Mouse (Mus musculus): ENCODE results near the gene S100a4. TPM values are rescaled to one million over a fixed set of nuclear protein-coding genes. Genes with fewer than 3 reads are reported as not detected.

The S100a4 gene
- polyA plus RNA-seq, 1 experiment from 2014 or later = 0.34 TPM

GRCm38 (mm10) chr3:90647291-90647690, 43.7 kb downstream of the S100a4 start:
- Histone ChIP-seq H3K4me1 (ENCODE audit: control insufficient read depth, insufficient read depth, low read length) (no peaks in the 10 kb centered on the region), H3K4me2 (no peak overlapping the region), H3K27ac (ENCODE audit: low read depth, low read length) (no peak overlapping the region), H3K27me3 (ENCODE audit: control insufficient read depth, insufficient read depth, low read length) (no peaks in the 10 kb centered on the region), H3K36me3 (ENCODE audit: control insufficient read depth, insufficient read depth, low read length) (no peaks in the 10 kb centered on the region), H3K4me3 (ENCODE audit: low read depth, low read length) (no peak overlapping the region), H3K9ac (ENCODE audit: low read length) (no peak overlapping the region), H3K9me3 (ENCODE audit: control insufficient read depth, low read length) (no peaks in the 10 kb centered on the region)
- WGBS = 84% methylated on average over 1 of the region's 1 CpGs
- DNase-seq (ENCODE audit: low spot score, missing footprints) (no peak), ATAC-seq (ENCODE audit: low FRiP score) (no peak)

- H3K4me3 ChIP-seq (ENCODE audit: low read depth, low read length) = no peak overlapping the region
- H3K27me3 ChIP-seq (ENCODE audit: control insufficient read depth, insufficient read depth, low read length) = no peaks in the 10 kb centered on the region
- no peak overlapping the region for H3K27ac ChIP-seq (ENCODE audit: low read depth, low read length)
- H3K9me3 ChIP-seq (ENCODE audit: control insufficient read depth, low read length) = no peaks in the 10 kb centered on the region
- no peak overlapping the region for H3K4me2 ChIP-seq
- no peak overlapping the region for H3K9ac ChIP-seq (ENCODE audit: low read length)
- H3K4me1 ChIP-seq (ENCODE audit: control insufficient read depth, insufficient read depth, low read length) = no peaks in the 10 kb centered on the region
- no peak for ATAC-seq (ENCODE audit: low FRiP score)
- H3K36me3 ChIP-seq (ENCODE audit: control insufficient read depth, insufficient read depth, low read length) = no peaks in the 10 kb centered on the region
- no peak for DNase-seq (ENCODE audit: low spot score, missing footprints)
Measured at GRCm38 (mm10) chr3:90648981-90649380, 45.4 kb downstream of the S100a4 start.

- DNase-seq (ENCODE audit: low spot score, missing footprints) = no peak
- H3K27ac ChIP-seq (ENCODE audit: low read depth, low read length) = no peak overlapping the region
Measured at GRCm38 (mm10) chr3:90649832-90650231, 46.3 kb downstream of the S100a4 start.

GRCm38 (mm10) chr3:90652878-90653508, 49.4 kb downstream of the S100a4 start:
- Histone ChIP-seq H3K9me3 (ENCODE audit: control insufficient read depth, low read length) (no peaks in the 10 kb centered on the region), H3K4me1 (ENCODE audit: control insufficient read depth, insufficient read depth, low read length) (no peaks in the 10 kb centered on the region), H3K9ac (ENCODE audit: low read length) (no peak overlapping the region), H3K27ac (ENCODE audit: low read depth, low read length) (no peak overlapping the region), H3K36me3 (ENCODE audit: control insufficient read depth, insufficient read depth, low read length) (no peaks in the 10 kb centered on the region), H3K27me3 (ENCODE audit: control insufficient read depth, insufficient read depth, low read length) (no peaks in the 10 kb centered on the region), H3K4me3 (ENCODE audit: low read depth, low read length) (no peak overlapping the region), H3K4me2 (no peak overlapping the region)
- ATAC-seq (ENCODE audit: low FRiP score) (peak; percentile 80), DNase-seq (ENCODE audit: low spot score, missing footprints) (peak; percentile 97)
- 36% methylated on average over 5 of the region's 5 CpGs for WGBS

More at GRCm38 (mm10) chr3:90649832-90650231, 46.3 kb downstream of the S100a4 start:
- no peak overlapping the region for H3K4me2 ChIP-seq
- H3K4me1 ChIP-seq (ENCODE audit: control insufficient read depth, insufficient read depth, low read length) = no peaks in the 10 kb centered on the region
- 89% methylated on average over 2 of the region's 2 CpGs for WGBS
- H3K4me3 ChIP-seq (ENCODE audit: low read depth, low read length) = no peak overlapping the region
- ATAC-seq (ENCODE audit: low FRiP score) = no peak
- H3K36me3 ChIP-seq (ENCODE audit: control insufficient read depth, insufficient read depth, low read length) = no peaks in the 10 kb centered on the region
- H3K9me3 ChIP-seq (ENCODE audit: control insufficient read depth, low read length) = no peaks in the 10 kb centered on the region
- H3K27me3 ChIP-seq (ENCODE audit: control insufficient read depth, insufficient read depth, low read length) = no peaks in the 10 kb centered on the region
- no peak overlapping the region for H3K9ac ChIP-seq (ENCODE audit: low read length)

GRCm38 (mm10) chr3:90653717-90654116, 50.1 kb downstream of the S100a4 start, which contains the start of gene S100a7a:
Gene S100a7a, plus strand, starts transcription at chr3:90654017.
- H3K27ac ChIP-seq (ENCODE audit: low read depth, low read length) = no peak within 1 kb of the TSS
- H3K36me3 ChIP-seq (ENCODE audit: control insufficient read depth, insufficient read depth, low read length) = no peaks in the 10 kb centered on the region

More at GRCm38 (mm10) chr3:90653717-90654116, 50.1 kb downstream of the S100a4 start, which contains the start of gene S100a7a:
- no peak within 1 kb of the TSS for H3K4me2 ChIP-seq
- no peak within 1 kb of the TSS for H3K9ac ChIP-seq (ENCODE audit: low read length)
- H3K27me3 ChIP-seq (ENCODE audit: control insufficient read depth, insufficient read depth, low read length) = no peaks in the 10 kb centered on the region
- no peak for ATAC-seq (ENCODE audit: low FRiP score)
- no peak within 1 kb of the TSS for H3K4me3 ChIP-seq (ENCODE audit: low read depth, low read length)
- no peaks in the 10 kb centered on the region for H3K9me3 ChIP-seq (ENCODE audit: control insufficient read depth, low read length)
- DNase-seq (ENCODE audit: low spot score, missing footprints) = no peak
- H3K4me1 ChIP-seq (ENCODE audit: control insufficient read depth, insufficient read depth, low read length) = no peaks in the 10 kb centered on the region

Other genes with a start within 250 kb of the S100a4 start
- gene Slc27a3, start 213.8 kb upstream of the S100a4 start, polyA plus RNA-seq (2014; fragmentation: Nextera tagmentation; extraction: Ambion mirVana) = 9.3 and 10.0 TPM in 2 replicates
- 34.4 and 34.7 TPM in 2 replicates for gene Ints3, start 170.1 kb upstream of the S100a4 start, polyA plus RNA-seq (2014; fragmentation: Nextera tagmentation; extraction: Ambion mirVana)
- 2.4 and 2.7 TPM in 2 replicates for gene Npr1, start 137.9 kb upstream of the S100a4 start, polyA plus RNA-seq (2014; fragmentation: Nextera tagmentation; extraction: Ambion mirVana)
- gene Ilf2, start 127.6 kb upstream of the S100a4 start, polyA plus RNA-seq (2014; fragmentation: Nextera tagmentation; extraction: Ambion mirVana) = 338 and 369 TPM in 2 replicates
- gene Snapin, start 112.7 kb upstream of the S100a4 start, polyA plus RNA-seq (2014; fragmentation: Nextera tagmentation; extraction: Ambion mirVana) = 70.9 and 77.2 TPM in 2 replicates
- gene Chtop, start 94.3 kb upstream of the S100a4 start, polyA plus RNA-seq (2014; fragmentation: Nextera tagmentation; extraction: Ambion mirVana) = 138 and 146 TPM in 2 replicates
- gene S100a1, start 89.4 kb upstream of the S100a4 start, polyA plus RNA-seq (2014; fragmentation: Nextera tagmentation; extraction: Ambion mirVana) = 6.9 and 8.0 TPM in 2 replicates
- gene S100a13, start 89.3 kb upstream of the S100a4 start, polyA plus RNA-seq (2014; fragmentation: Nextera tagmentation; extraction: Ambion mirVana) = 11.6 and 14.1 TPM in 2 replicates
- not detected in 2 replicates for gene S100a14, start 76.9 kb upstream of the S100a4 start, polyA plus RNA-seq (2014; fragmentation: Nextera tagmentation; extraction: Ambion mirVana)
- 37.2 and 40.0 TPM in 2 replicates for gene S100a16, start 66.5 kb upstream of the S100a4 start, polyA plus RNA-seq (2014; fragmentation: Nextera tagmentation; extraction: Ambion mirVana)
- not detected in 2 replicates for gene S100a3, start 43.2 kb upstream of the S100a4 start, polyA plus RNA-seq (2014; fragmentation: Nextera tagmentation; extraction: Ambion mirVana)
- not detected in 2 replicates for gene S100a2, start 13.5 kb upstream of the S100a4 start, polyA plus RNA-seq (2014; fragmentation: Nextera tagmentation; extraction: Ambion mirVana)
- gene Gm42674, start 1.9 kb upstream of the S100a4 start, polyA plus RNA-seq (2014; fragmentation: Nextera tagmentation; extraction: Ambion mirVana) = not detected in 2 replicates
- not detected in 2 replicates for gene S100a5, start 4.8 kb downstream of the S100a4 start, polyA plus RNA-seq (2014; fragmentation: Nextera tagmentation; extraction: Ambion mirVana)
- gene S100a6, start 9.1 kb downstream of the S100a4 start, polyA plus RNA-seq (2014; fragmentation: Nextera tagmentation; extraction: Ambion mirVana) = 24.5 and 25.1 TPM in 2 replicates
- gene S100a7a, start 50.2 kb downstream of the S100a4 start, polyA plus RNA-seq (2014; fragmentation: Nextera tagmentation; extraction: Ambion mirVana) = not detected in 2 replicates
- gene S100a8, start 65.2 kb downstream of the S100a4 start, polyA plus RNA-seq (2014; fragmentation: Nextera tagmentation; extraction: Ambion mirVana) = 2.0 and 2.8 TPM in 2 replicates
- 1.5 and 2.0 TPM in 2 replicates for gene S100a9, start 92.0 kb downstream of the S100a4 start, polyA plus RNA-seq (2014; fragmentation: Nextera tagmentation; extraction: Ambion mirVana)
- not detected in 2 replicates for gene Pglyrp4, start 123.1 kb downstream of the S100a4 start, polyA plus RNA-seq (2014; fragmentation: Nextera tagmentation; extraction: Ambion mirVana)
- not detected in 2 replicates for gene Gm5849, start 174.1 kb downstream of the S100a4 start, polyA plus RNA-seq (2014; fragmentation: Nextera tagmentation; extraction: Ambion mirVana)